Mouse (Mus musculus) liver, embryonic 13.5 days (tissue): ENCODE data around the gene Olfr1461. TPM values are rescaled to one million over a fixed set of nuclear protein-coding genes. Genes with fewer than 3 reads are reported as not detected.

Experiments
- ATAC-seq: fragments of 200-750 bp; cut with Nextera tagmentation; 2 replicates; pipeline ENCODE4 v1.8.0; 2017; ENCODE audit warnings: low read depth, mild to moderate bottlenecking, moderate number of reproducible peaks, moderate library complexity
- DNase-seq: peaks from one replicate; pipeline ENCODE4 v3.0.0; 2022
- H3K27ac ChIP-seq: fragments of 300-500 bp; sonication (generic); 2 replicates; pipeline ENCODE4 v1.5.1; 2015; ENCODE audit warnings: moderate library complexity, mild to moderate bottlenecking, inconsistent platforms
- H3K27me3 ChIP-seq: fragments of 300-500 bp; sonication (generic); 2 replicates; pipeline ENCODE4 v1.6.1; 2015; ENCODE audit warnings: mild to moderate bottlenecking, inconsistent platforms
- H3K36me3 ChIP-seq: fragments of 300-500 bp; sonication (generic); 2 replicates; pipeline ENCODE4 v1.6.1; 2015; ENCODE audit warnings: mild to moderate bottlenecking, inconsistent platforms
- H3K4me1 ChIP-seq: fragments of 300-500 bp; sonication (generic); replicated peaks from 2 replicates; pipeline ENCODE4 v1.6.1; 2015; ENCODE audit warnings: inconsistent platforms
- H3K4me2 ChIP-seq: fragments of 300-500 bp; sonication (generic); 2 replicates; pipeline ENCODE4 v1.6.1; 2015; ENCODE audit warnings: inconsistent platforms, mild to moderate bottlenecking, moderate library complexity
- H3K4me3 ChIP-seq: fragments of 300-500 bp; sonication (generic); replicated peaks from 2 replicates; pipeline ENCODE4 v1.5.1; 2015; ENCODE audit warnings: mild to moderate bottlenecking, inconsistent platforms
- H3K9ac ChIP-seq: fragments of 300-500 bp; sonication (generic); 2 replicates; pipeline ENCODE4 v1.6.1; 2015; ENCODE audit warnings: mild to moderate bottlenecking, inconsistent platforms
- H3K9me3 ChIP-seq: fragments of 300-500 bp; sonication (generic); replicated peaks from 2 replicates; pipeline ENCODE4 v1.6.1; 2016; ENCODE audit warnings: inconsistent platforms
- WGBS: fragments of 180-500 bp; shearing (Covaris S2); methylation state at CpG from one replicate; pipeline ENCODE4 v1.1.7; 2015; ENCODE audit not compliant: insufficient replicate concordance; 5-methylcytosine and 5-hydroxymethylcytosine counted together
- polyA plus RNA-seq: library from polyadenylated mRNA; unstranded; fragments of >200 nt; fragmentation: Nextera tagmentation; extraction: Ambion mirVana; gene quantifications from 2 replicates; pipeline ENCODE4 v1.2.1, GENCODE M21; 2015

The Olfr1461 gene
- not detected in 2 replicates for polyA plus RNA-seq

DNA sequence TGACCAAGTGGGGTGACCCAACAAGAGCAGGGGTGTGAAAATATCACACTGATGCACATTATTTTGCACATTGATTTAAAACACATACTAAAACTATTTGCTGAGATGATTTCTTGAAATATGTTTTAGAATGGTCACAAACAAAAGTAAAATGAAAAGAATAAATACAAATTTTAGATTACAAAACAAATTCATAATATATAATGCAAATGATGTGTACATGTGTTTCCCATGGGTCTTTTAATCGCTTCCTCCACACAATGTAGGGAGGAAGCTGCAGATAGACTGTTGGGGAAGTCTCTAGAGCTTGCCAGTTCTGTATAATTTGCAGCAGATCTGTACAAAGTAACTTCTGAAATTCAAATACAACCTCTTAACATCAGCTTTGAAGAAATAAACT lies at the start of gene Olfr1461:
TSS of gene Olfr1461 (plus strand) at position 301 of the 400 bp plus-strand sequence.
- no peak within 1 kb of the TSS for H3K9ac ChIP-seq
- no peaks in the 10 kb centered on the region for H3K9me3 ChIP-seq
- 26% methylated on average over 1 of the region's 1 CpGs for WGBS
- no peak within 1 kb of the TSS for H3K4me3 ChIP-seq
- H3K4me1 ChIP-seq = no peaks in the 10 kb centered on the region
- no peak within 1 kb of the TSS for H3K27ac ChIP-seq
- DNase-seq (no peak), ATAC-seq (no peak)
- no peaks in the 10 kb centered on the region for H3K27me3 ChIP-seq
- H3K36me3 ChIP-seq = no peaks in the 10 kb centered on the region
- H3K4me2 ChIP-seq = no peak within 1 kb of the TSS

DNA sequence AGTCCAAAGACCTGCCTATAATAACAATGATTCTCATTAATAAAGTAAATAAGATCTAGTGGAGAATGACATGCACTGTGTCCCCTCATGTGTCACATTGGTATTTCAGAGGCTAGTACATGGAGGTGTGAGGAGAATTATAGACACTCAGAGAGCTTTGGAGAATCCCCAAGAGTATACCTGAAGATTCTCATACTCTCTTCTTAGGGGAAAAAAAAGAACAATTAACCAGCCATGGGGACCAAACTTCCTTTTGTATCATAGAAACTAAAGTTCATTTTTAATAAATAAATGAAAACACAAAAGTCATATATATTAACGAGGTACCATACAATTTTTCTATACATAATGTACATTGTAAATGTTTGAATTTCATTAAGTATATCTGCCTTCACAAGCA lies 13.4 kb upstream of the Olfr1461 start, which contains the start of gene Olfr1459:
TSS of gene Olfr1459 (minus strand) at position 101 of the 400 bp plus-strand sequence.
- 0 out of 2 replicates have a peak, but pooled peaks cover 3% of the 10 kb centered on the region for H3K9me3 ChIP-seq
- no peak within 1 kb of the TSS for H3K4me2 ChIP-seq
- no peaks in the 10 kb centered on the region for H3K4me1 ChIP-seq
- WGBS = 42% methylated on average over 1 of the region's 1 CpGs
- no peaks in the 10 kb centered on the region for H3K36me3 ChIP-seq
- no peaks in the 10 kb centered on the region for H3K27me3 ChIP-seq
- no peak within 1 kb of the TSS for H3K27ac ChIP-seq
- H3K4me3 ChIP-seq = no peak within 1 kb of the TSS
- ATAC-seq (no peak), DNase-seq (no peak)
- no peak within 1 kb of the TSS for H3K9ac ChIP-seq

DNA sequence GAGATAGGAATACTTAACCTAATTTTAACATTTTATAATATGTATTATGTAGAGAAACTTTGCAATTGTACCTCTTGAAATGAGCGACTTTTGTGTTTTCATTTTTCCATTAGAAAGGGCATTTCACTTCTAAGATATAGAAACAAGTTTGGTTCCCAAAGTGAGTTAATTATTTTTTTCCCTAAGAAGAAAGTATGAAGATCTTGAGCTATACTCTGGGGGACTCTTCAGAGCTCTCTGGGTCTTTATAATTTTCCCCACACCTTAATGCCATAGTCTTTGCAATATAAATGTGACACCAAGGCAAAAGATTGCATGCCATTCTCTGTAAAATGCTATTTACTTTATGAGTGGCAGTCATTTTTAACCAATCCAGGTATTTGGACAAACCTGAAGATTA lies 22.6 kb downstream of the Olfr1461 start, which contains the start of gene Olfr1462:
TSS of gene Olfr1462 (plus strand) at position 301 of the 400 bp plus-strand sequence.
- Histone ChIP-seq H3K9ac (no peak within 1 kb of the TSS), H3K4me2 (no peak within 1 kb of the TSS), H3K4me3 (no peak within 1 kb of the TSS), H3K36me3 (no peaks in the 10 kb centered on the region), H3K9me3 (no peaks in the 10 kb centered on the region; the same call in 1 of the 2 replicates), H3K4me1 (no peaks in the 10 kb centered on the region), H3K27me3 (no peaks in the 10 kb centered on the region), H3K27ac (no peak within 1 kb of the TSS)
- WGBS = 67% methylated on average over 1 of the region's 1 CpGs
- DNase-seq = no peak
- ATAC-seq = no peak

Other genes starting within 250 kb of the Olfr1461 start
- gene Olfr1448, start 238.6 kb upstream of the Olfr1461 start, polyA plus RNA-seq = not detected in 2 replicates
- gene Olfr1449, start 232.2 kb upstream of the Olfr1461 start, polyA plus RNA-seq = not detected in 2 replicates
- not detected in 2 replicates for gene Olfr1450, start 212.7 kb upstream of the Olfr1461 start, polyA plus RNA-seq
- gene Olfr1451, start 168.0 kb upstream of the Olfr1461 start, polyA plus RNA-seq = not detected in 2 replicates
- gene Olfr1453, start 134.7 kb upstream of the Olfr1461 start, polyA plus RNA-seq = not detected in 2 replicates
- gene Olfr1454, start 102.4 kb upstream of the Olfr1461 start, polyA plus RNA-seq = not detected in 2 replicates
- gene Olfr1457, start 65.1 kb upstream of the Olfr1461 start, polyA plus RNA-seq = not detected in 2 replicates
- gene Olfr1458, start 56.2 kb upstream of the Olfr1461 start, polyA plus RNA-seq = not detected in 2 replicates
- gene Olfr1459, start 13.5 kb upstream of the Olfr1461 start, polyA plus RNA-seq = not detected in 2 replicates
- not detected in 2 replicates for gene Olfr1462, start 22.7 kb downstream of the Olfr1461 start, polyA plus RNA-seq
- gene Olfr1463, start 68.3 kb downstream of the Olfr1461 start, polyA plus RNA-seq = not detected in 2 replicates
- not detected in 2 replicates for gene Olfr1465, start 152.5 kb downstream of the Olfr1461 start, polyA plus RNA-seq
- gene Olfr1466, start 175.9 kb downstream of the Olfr1461 start, polyA plus RNA-seq = not detected in 2 replicates
- gene Olfr1467, start 199.2 kb downstream of the Olfr1461 start, polyA plus RNA-seq = not detected in 2 replicates
- gene Olfr1469, start 244.8 kb downstream of the Olfr1461 start, polyA plus RNA-seq = not detected in 2 replicates